Mouse (Mus musculus) E14TG2a.4 (cell line): ENCODE data around the gene Retreg2.

ENCODE experiments used
- CTCF ChIP-seq: conservative IDR thresholded peaks from 2 replicates; pipeline ENCODE4 v1.5.1; 2014; ENCODE audit warnings: low read length
- NANOG ChIP-seq: IDR thresholded peaks from 2 replicates; pipeline ENCODE4 v1.6.1; 2014; ENCODE audit warnings: borderline replicate concordance, low read length, mixed read lengths

DNA sequence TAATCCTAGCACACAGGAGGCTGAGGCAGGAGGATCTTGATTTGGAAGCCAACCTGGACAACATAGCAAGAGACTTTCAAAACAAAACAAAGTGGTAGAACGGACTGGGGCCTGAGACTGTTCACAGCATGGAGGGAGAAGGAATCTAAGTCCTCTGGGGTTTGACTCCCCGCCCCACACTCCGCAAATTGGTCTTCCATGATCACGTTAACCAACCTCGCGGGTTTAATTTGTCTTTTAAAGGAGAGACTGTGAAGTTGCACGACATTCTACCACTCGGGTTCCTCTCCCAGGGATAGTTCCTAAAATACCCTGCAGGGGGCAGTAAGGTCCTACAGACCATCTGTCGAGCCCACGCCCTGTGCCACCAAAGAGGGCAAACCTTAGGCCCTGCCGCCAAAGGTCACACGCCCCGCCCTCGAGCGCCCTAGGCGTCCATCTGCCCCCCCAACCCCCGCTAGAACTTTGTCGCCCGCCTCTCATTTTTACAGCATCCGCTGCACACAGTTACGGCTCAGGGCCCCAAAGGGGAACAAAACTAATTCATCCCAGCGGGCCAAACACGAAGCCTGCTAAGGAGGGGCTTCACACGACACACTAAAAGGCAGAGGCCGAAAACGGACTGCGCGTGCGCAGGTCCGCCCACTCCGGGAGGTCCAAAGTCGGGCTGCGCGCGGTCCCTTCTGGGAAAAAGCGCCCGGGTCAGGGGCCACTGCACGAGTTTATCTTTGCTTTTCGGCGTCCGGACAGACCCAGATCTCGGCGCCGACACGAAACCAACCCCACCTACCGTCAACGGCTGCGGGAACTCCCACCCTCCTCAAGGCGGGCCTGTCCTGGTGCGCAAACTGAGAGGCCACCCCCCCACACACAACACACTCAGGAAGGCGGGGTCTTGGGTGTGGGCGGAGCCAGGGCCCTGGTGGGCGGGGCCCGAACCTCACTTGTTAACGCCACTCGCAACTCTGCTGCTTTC is 17.9 kb upstream of the Retreg2 start, which contains the start of gene Nhej1:
- no peak for TF ChIP-seq NANOG
- TF ChIP-seq CTCF = peak; percentile 94
